Mouse (Mus musculus) small intestine, adult 2 months (tissue): ENCODE measurements around the gene Pan2.

Source experiments
- CTCF ChIP-seq: fragments of 200-500 bp; IDR thresholded peaks from 2 replicates; pipeline ENCODE4 v1.5.1; 2012; ENCODE audit warnings: low read depth, mild to moderate bottlenecking, control low read depth, inconsistent platforms, low read length, moderate library complexity, mixed read lengths; ENCODE audit not compliant: insufficient replicate concordance, insufficient read length; ENCODE audit errors: extremely low read depth
- POLR2A ChIP-seq: fragments of 200-500 bp; IDR thresholded peaks from 2 replicates; pipeline ENCODE4 v1.6.1; 2012; ENCODE audit warnings: low read depth, mild to moderate bottlenecking, control low read depth, inconsistent platforms, low read length, moderate library complexity

- TF ChIP-seq POLR2A (no peak), CTCF (no peak)
Observed at GRCm38 (mm10) chr10:128327610-128328009, 24.5 kb downstream of the Pan2 start.
